Mouse (Mus musculus): ENCODE data around the gene Hipk4.
A peak's percentile ranks its signal among the peaks of the same experiment; 100 is the strongest.

Gene Hipk4

DNA sequence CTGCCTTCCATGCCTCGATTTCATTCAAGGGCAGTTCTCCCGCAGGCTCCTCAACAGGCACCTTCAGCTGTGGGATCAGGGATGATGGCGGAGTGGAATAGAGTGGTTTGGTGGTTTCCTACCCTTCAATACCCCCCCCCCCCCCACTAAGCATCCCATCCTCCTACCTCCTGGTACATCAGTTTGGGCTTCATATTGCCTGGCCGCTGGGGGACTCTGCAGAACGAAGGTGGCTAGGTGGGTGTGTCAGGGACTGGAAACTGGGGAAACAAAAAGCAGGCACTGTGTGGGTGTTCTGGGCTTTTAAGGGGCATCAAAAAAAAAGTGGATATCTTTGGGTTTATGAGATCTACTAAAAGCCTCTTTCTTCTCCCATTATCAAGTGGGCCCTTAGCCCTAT, 18.9 kb downstream of the Hipk4 start:
- DNase-seq, result no peak

DNA sequence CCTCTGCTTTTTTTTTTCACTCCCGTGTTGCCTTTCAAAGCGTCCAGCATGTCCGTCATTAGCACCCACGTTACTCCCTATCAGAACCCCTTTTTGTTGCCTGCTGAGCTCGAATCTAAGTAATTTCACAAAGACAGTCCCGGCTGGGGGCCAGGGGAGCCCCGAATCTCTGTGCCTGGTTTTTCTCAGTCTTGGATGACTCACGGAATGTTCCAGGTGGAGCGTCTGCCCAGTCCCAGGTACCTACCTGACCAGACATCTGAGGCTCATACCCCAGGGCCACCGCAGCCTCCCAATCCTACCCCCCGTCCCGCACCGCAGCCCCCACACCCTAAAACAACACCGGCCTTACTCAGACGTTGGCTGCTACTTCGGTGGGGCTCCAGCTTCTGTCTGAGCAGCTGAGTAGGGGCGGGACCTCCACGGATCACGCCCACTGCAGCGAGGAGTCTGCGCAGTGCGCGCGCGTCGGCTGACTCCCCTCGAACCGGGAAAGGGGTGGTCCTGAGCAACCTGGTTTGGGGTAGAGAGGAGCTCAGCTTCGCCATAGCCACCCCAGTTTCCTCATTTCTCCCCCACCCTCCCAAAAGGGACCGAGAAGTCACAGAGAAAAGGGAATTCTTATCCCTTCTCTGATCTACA, 19.4 kb downstream of the Hipk4 start:
- peak; percentile 90 for DNase-seq

DNA sequence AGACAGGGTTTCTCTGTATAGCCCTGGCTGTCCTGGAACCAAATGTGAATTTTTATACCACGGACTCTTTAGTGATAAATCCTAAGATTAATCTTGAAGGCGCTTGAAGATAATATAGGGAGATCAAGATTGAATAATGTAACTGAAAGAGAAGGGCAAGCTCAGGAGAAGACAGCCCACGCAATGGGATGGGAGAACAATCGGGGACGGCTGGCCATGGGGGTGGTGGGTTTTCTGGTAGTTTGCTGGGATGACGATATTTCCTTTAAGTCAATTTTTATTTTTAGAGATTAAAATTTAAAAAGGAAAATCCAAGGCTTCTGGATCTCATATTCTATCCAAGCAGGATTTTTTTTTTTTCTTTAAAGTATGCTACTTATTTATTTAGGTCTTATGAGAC, 20.0 kb downstream of the Hipk4 start:
- DNase-seq, result no peak

DNA sequence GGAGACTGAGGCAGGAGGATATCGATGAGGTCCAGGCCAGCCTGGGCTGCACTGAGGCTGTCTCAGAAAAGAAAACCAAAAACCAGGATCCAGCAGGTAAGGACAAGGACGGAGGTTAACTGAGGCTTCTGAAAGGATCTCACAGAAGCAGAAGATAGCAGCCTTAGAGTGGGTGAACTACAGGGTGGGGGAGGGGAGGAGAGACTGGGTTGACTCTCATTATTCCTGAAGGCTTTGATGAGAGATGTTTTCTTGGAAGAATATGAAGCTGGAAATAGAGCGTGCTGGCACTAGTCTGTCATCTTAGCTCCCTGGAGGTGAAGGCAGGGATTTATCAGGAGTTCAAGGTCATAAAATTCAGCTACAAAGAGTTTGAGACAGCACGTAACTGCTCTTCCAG, 20.8 kb downstream of the Hipk4 start:
- no peak for DNase-seq

DNA sequence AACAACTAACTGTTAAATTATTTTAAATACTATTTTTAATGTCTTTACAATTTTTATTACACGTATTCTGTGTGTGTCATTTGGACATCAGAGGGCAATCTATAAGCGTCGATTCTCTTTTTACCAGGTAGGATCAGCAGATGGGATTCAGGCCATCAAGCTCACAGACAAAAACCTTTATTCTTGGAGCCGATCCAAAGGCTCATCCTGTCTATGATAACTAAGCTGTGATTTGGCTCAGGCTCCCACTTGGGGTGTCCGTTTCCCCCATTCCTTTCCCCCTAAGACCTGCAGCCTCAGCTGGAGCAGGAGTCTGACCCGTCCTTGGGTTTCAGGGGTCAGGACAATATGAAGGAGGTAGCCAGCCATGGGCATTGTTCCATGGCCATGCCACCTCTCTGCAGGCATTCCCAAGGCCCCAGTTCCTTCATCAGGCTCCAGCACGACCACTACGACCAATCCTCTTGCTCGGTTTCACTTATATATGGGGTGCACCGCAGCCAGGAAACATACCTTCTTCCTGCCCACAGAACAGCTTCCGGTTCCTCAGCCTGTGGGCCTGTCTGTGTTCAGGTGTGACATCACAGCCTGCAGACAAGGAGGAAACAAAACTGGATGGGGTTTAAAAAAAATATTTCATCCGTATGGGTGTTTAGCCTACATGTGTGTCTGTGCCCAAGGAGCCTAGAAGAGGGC, 21.8 kb downstream of the Hipk4 start:
- DNase-seq, result no peak

DNA sequence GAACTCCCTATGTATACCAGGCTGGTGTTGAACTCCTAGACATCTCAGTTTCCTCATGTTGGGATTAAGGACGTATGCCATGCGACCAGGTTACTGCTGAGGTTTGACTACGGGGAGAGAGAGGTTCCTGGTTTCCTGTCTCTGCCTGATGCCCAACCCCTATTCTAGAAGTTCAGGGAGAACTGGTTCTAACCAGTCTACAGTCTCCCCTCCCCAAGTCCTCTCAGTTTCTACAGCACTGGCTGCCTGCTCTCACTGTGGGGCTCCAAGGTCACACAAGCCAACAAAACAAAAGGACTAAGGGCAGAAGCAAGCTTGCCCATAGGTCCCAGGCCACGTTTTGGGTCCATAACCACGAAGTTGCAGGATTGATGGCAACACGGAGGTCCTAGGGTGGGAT, 26.5 kb downstream of the Hipk4 start:
- no peak for DNase-seq

DNA sequence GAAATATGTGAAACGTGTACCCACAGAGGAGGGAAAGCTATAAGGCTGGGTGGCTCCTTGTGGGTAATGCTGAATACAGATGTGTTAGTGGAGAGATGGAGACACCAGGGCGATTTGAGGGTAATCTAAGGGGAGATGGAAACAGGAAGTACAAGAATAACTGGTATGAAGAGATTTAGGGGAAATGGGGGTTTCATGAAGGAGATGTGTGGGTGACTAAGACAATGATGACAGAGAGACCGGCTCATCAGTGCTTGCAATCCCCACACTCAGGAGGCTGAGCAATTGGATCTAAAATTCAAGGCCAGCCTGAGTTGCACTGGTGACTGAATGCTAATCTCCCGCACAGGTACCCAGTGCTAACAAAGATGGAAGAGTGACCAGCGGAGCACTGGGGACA, 29.0 kb downstream of the Hipk4 start:
- no peak for DNase-seq

DNA sequence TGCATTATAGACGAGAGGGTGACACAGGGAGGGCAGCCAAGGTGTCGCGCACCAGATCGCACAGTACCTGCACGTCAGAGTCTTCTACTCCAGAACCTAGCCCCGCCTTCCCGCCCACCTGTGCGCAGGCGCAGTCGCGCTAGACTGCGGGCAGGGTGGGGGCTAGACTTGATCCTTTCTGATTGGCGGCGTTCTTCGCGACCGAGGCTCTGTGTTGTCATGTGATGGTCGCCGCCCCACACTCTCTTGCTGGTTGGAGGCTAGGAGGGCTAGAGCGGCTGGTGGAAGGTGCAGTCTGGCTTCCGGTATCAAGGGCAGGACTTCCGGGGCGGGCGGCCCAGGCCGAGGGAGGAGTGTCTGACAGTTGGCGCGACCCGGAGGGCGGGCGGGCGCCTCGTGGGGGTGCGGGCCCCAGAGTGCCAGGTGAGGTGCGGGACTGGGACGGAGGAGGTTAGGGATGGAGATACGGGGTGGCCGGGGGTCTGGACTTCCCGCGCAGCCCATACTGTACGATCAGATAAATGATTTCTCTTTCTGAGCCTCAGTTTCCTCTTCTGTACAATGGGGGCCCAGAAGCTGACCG, 30.0 kb downstream of the Hipk4 start, which contains the start of the genes Pld3 and 2310022A10Rik:
Pld3 (minus strand) TSS at position 288 of the 583 bp plus-strand sequence.
2310022A10Rik (plus strand) TSS at position 303 of the 583 bp plus-strand sequence.
- DNase-seq, result peak; percentile 97

DNA sequence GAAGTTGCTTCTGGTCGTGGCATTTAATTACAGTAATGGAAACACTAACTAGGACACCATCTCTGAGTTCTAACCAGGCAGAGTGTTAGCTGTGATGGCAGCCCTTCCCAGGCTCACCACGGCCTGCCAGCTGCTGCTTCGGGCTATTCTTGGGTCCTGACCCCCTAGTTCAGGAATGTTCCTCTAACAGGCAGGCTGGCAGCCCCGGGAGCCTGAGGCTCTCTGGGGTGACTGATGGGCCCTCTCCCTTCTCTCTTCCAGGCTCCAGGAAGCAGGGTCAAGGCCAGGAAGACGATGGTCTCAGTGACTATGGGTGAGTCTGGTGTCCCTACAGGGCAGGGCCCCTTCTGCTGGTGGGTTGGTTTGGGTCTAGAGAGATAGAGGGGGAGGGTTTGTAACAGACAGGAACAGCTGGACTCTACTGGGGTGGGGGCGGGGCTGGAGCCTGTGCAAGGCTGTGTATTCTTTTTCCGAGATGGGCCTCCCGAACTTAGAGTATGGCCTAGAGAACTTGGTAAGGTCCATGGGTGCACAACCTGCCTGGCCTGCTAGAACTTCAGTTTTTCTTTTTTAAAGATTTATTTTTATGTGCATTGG, 37.3 kb downstream of the Hipk4 start:
- DNase-seq, result no peak

DNA sequence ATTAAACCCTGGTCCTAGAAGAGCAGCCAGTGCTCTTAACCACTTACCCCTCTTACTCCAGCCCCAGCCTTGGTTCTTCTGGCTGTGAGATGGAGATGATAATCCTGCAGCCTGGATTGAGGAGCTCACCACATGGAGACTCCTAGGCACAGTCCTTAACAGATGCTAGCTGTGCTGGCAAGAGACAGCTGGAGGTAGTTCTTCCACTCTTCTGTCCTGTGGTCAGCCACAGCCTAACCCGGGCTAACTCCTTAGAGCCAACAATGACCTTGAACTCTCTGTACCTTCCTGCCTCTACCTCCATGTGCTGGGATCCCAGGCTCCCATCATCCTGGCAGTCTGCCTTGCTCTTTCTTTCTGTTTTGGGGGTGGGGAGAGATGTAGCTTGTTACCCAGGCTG, 37.9 kb downstream of the Hipk4 start:
- DNase-seq, result no peak

DNA sequence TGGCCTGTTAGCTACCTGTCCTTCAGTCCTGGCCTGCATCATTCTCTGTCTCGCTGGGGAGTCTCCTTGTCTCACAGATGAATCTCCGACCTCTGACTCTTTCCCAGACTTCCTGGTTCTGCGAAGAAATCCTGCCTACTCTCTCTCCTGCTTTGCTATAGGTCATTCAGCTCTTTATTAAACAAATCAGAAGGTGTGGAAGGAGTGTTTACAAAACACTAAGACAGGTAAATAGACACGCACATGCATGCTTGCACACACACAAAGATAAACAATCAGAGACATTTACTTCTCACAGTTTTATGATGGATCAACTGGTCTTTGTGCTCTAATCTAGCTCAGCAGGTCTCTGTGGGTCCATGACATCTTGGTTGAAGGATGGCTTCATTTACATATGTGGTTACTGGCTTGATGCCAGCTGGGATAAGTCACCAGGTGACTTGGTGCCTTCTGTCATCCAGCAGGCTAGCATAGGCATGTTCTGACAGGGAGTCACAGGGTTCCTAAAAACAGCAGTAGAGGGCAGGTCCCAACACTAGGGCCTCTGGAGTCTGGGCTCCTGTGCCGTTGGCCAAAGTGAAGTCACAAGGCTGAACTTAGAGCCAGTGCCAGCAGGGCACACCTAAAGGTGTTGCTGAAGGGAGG, 46.6 kb downstream of the Hipk4 start:
- DNase-seq, result no peak

DNA sequence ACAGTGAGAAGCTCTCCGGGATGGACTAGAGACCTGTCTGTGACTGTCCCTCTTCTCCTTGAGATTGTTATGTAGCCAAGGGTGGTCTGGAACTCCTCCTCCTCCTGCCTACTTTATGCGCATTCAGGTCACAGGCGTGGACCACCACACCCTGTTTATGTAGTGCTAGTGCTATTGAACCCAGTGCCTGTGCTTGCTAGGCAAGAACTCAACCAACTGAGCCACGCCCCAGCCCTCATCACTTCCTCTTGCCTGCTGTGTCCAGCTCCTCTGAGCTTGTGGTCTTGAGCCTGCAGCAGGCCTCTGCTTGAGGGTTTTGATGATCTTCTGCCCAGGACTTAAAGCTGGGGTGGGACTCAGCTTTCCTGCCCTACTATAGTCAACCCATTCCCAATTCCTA, 49.1 kb downstream of the Hipk4 start:
- DNase-seq, result no peak

DNA sequence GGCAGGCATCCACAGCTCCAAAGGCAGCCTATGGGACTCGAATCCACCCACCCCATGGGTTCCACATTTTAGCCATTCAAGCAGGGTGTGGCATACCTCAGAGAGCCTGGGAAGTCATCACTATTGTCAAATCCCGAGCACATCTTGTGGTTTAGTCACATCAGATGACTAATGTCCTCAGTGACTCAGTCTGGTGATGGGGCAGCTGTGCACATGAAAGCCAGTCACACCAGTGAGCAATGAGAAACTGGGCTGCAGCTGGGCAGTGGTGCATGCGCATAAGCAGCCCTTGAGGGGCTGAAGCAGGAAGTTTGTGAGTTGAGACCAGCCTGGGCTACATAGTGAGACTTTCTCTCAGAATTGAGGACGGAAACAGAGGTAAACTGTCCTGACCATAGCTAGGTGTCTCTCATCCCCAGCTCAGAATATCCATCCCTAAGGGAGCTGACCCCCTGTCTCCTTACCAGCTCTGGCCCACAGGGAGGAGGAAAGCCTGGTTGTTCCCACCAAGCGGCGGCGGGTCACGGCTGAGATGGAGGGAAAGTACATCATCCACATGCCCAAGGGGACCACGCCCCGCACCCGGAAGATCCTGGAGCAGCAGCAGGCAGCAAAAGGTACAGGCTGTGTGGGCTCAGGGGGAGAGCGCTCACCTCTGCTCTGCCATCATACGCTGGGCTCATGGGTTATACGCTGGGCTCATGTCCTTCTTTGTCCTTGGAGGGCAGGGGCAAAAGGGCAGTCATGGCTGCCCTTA, 51.2 kb downstream of the Hipk4 start:
- DNase-seq, result no peak

DNA sequence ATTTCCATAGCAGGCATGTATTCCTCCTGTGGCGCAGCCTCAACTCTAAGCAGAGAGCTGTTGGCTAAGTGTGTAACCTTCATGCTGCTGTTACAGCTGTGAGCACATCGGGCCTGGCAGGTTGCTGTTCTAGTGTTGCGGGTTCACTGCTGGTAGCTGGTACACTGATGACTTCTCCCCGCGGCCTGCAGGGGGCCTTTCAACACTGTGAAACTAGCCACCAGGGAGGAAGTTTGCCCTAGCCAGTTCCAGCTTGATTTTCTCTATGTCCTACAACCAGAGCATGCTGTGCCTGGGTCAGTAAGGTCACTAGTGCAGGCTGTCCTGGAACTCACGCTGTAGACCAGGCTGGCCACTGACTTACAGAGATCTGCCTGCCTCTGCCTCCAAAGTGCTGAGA, 53.8 kb downstream of the Hipk4 start:
- DNase-seq, result peak; percentile 52

DNA sequence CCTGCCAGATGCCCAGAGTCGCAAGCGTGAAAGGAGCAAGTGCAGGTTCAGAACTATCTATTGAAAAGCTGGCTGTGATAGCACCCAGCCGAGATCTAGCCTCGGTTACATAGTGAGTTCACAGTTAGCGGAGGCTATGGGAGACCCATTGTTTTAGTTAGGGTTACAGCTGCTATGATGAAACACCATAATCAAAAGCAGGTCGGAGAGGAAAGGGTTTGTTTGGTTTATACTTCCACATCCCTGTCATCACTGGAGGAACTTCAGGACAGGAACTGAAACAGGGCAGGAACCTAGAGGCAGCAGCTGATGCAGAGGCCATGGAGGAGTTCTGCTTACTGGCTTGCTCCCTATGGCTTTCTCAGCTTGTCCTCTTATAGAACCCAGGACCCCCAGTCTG, 54.5 kb downstream of the Hipk4 start:
- no peak for DNase-seq

DNA sequence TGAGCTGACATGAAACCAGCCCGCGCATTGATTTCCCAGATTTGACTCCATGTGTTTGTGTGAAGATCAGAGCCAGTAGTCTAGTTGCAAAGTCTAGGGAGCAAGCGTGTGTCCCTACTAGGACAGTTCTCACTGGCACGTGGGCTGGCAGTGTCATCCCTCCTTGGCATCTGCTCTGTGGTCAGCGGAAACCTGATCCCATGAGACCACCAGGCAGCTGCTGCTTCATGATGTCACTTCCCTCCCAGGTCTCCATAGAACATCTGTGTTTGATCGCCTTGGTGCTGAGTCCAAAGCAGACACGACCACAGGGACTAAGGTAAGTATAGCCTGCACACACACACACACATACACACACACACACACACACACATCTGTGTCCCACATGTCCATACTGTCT, 55.4 kb downstream of the Hipk4 start:
- no peak for DNase-seq

DNA sequence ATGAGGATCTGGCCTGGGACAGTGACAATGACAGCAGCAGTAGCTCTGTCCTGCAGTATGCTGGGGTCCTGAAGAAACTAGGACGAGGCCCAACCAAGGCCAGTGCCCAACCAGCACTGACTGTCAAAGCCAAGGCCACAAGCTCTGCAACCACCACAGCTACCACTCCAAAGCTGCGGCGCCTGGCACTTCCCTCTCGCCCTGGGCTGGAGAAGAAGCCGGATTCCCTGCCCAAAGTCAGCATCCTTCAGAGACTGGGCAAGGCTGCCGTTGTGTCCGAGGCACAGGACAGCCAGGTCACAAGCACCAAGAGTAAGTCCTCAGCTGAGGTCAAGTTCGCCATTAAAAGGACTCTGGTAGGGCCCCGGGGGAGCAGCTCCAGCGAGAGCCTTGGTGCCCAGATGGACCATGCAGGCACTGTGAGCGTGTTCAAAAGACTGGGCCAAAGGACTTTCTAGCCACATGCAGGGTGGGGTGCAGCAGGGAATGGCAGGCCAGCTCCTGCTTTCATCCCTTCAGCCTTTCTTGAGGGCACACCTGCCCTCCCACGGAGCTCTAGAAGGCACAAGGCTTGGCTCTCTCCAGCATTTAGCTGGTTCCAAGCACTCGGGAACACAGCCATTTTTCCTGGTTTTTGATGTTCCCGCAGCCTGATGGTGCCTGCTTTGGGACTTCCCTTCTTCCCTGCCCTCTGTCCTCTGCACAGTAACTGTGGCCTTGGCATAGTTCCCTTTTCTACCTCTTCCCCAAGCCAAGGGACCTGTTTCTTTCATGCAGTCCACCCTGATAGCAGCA, 57.5 kb downstream of the Hipk4 start:
- DNase-seq, result no peak
